Mouse (Mus musculus) testis, adult 2 months (tissue): ENCODE results near the gene Rap1gap2.
A peak's percentile ranks its signal among the peaks of the same experiment; 100 is the strongest.

Experiments
- CTCF ChIP-seq: fragments of 200-500 bp; IDR thresholded peaks from 2 replicates; pipeline ENCODE4 v1.5.1; 2012; ENCODE audit warnings: low read depth, mild to moderate bottlenecking, inconsistent platforms, low read length, moderate library complexity; ENCODE audit not compliant: control insufficient read depth, insufficient read depth, insufficient replicate concordance
- POLR2A ChIP-seq: fragments of 200-500 bp; IDR thresholded peaks from 2 replicates; pipeline ENCODE4 v1.6.1; 2012; ENCODE audit warnings: low read depth, mild to moderate bottlenecking, inconsistent platforms, low read length, moderate library complexity; ENCODE audit not compliant: control insufficient read depth

DNA sequence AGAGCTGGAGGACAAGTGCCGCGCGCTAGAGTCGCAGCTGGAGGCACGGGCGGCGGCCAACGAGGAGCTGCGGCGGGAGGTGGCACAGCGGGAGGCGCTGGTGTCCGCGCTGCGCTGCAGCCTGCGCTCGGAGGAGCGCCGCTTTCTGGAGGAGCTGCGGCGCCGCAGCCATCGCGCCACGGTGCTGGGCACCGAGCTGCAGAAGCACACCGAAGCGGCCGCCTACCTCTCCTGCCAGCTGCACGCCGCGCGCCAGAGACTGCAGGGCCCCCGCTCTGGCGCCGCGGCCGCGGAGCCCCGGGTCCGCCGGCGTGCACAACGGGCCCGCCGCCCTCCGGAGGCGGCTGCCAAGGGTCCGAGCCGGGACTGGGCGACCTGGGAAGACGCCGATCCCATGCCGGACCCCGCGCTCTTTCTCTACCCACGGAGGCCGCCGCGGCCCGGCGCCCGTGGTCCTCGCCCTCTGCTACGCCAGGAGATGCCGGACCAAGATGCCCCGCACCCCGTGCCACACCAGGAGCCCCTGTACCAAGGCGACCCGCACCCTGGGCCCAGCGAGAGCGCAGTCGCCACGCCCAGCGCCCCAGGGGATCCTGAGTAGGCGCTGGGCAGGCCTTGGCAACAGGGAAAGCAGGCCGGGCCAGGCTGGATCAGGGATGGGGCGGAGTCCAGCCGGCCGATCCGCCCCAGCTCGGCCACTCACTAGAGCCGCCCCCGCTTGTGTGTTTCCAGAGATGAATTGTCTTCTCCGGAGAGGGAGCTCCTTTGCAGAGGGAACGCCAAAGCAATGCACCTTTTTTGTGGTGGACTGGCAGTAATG, 27.5 kb upstream of the Rap1gap2 start:
- TF ChIP-seq CTCF, result peak; percentile 37; the same call in 1 of the 2 replicates
- TF ChIP-seq POLR2A, result peak; percentile 48; the same call in 1 of the 2 replicates
